26 mouse cellular contexts compared by ENCODE assay signal in the genomic region with DNA sequence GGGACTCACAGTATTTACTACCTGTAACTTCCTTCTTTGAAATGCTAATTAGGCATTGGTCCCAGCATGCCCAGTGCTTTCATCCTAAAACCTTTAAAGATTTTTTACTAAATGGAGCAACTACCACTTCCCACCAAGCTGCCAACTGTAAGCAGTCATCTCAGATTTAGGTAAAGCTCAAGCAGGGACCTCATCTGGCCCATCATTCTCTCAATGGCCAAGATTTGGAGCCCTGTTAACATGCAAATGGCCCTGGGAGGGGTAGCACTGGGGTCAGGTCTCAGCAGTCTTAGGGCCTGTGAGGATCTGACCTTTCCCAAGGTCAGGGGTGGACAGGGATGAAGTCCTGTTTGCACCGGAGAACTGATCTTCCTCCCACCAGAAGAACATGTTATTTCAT.
"Had no signal": no experiment of that assay in that cellular context is flagged by ENCODE, and none has a peak within 500 bp of the region (broad histone marks: within the 10 kb centered on the region; RNA-seq: fewer than 3 reads in every experiment).

No protein-coding gene starts in this region.

- H3K4me3 ChIP-seq: gastrocnemius, adult 2 months; heart, embryonic 13.5 days; heart, embryonic 15.5 days; hindbrain, embryonic 13.5 days; hindbrain, embryonic 15.5 days; kidney, embryonic 15.5 days; layer of hippocampus, adult 2 months; limb, embryonic 13.5 days; limb, embryonic 15.5 days; liver, embryonic 12.5 days had no signal

- ATAC-seq: hindbrain, postnatal 0 days; intestine, postnatal 0 days; liver, embryonic 12.5 days had no signal

- H3K27me3 ChIP-seq: heart, embryonic 13.5 days; heart, embryonic 15.5 days; hindbrain, embryonic 13.5 days; hindbrain, embryonic 15.5 days; kidney, embryonic 15.5 days; limb, embryonic 13.5 days; limb, embryonic 15.5 days; liver, embryonic 12.5 days had no signal

- H3K27ac ChIP-seq: gastrocnemius, adult 2 months; heart, embryonic 13.5 days; heart, embryonic 15.5 days; hindbrain, embryonic 13.5 days; hindbrain, embryonic 15.5 days; hindbrain, postnatal 0 days; kidney, embryonic 15.5 days; kidney, postnatal 0 days; layer of hippocampus, adult 2 months; limb, embryonic 13.5 days; limb, embryonic 15.5 days; liver, embryonic 12.5 days; liver, embryonic 14.5 days had no signal

- DNase-seq: gastrocnemius, adult 2 months; gastrocnemius, postnatal 10 days; gastrocnemius, postnatal 25 days; heart, adult 18-20 months; heart, postnatal 14 days; heart, postnatal 36 days; kidney, adult 2 months; kidney, adult 9 months; kidney, postnatal 25 days; kidney, postnatal 4 days; layer of hippocampus, postnatal 36 days; left cerebral cortex, postnatal 4 days had no signal

- H3K36me3 ChIP-seq: heart, embryonic 13.5 days; heart, embryonic 15.5 days; hindbrain, embryonic 13.5 days; hindbrain, embryonic 15.5 days; kidney, embryonic 15.5 days; limb, embryonic 13.5 days; limb, embryonic 15.5 days; liver, embryonic 12.5 days had no signal

- H3K4me2 ChIP-seq: heart, embryonic 11.5 days; heart, embryonic 13.5 days; heart, embryonic 15.5 days; hindbrain, embryonic 13.5 days; hindbrain, embryonic 15.5 days; kidney, embryonic 15.5 days; limb, embryonic 13.5 days; limb, embryonic 15.5 days; liver, embryonic 12.5 days had no signal

- H3K9ac ChIP-seq: heart, embryonic 13.5 days; heart, embryonic 15.5 days; hindbrain, embryonic 13.5 days; hindbrain, embryonic 15.5 days; kidney, embryonic 15.5 days; limb, embryonic 13.5 days; limb, embryonic 15.5 days; liver, embryonic 12.5 days; liver, embryonic 14.5 days had no signal

- H3K9me3 ChIP-seq: heart, embryonic 13.5 days; heart, embryonic 15.5 days; hindbrain, embryonic 13.5 days; hindbrain, embryonic 15.5 days; kidney, embryonic 15.5 days; limb, embryonic 13.5 days; limb, embryonic 15.5 days; liver, embryonic 12.5 days had no signal

- H3K4me1 ChIP-seq: heart, embryonic 15.5 days; hindbrain, embryonic 13.5 days; hindbrain, embryonic 15.5 days; kidney, embryonic 15.5 days; limb, embryonic 13.5 days; limb, embryonic 15.5 days; liver, embryonic 12.5 days had no signal
